Mouse (Mus musculus) activated CD4-positive, CD25-positive, alpha-beta regulatory T cell, adult 4 months (primary cell): ENCODE results near the gene Fbxo9. TPM values are rescaled to one million over a fixed set of nuclear protein-coding genes. Genes with fewer than 3 reads are reported as not detected.
A peak's percentile ranks its signal among the peaks of the same experiment; 100 is the strongest.
"Not testable (repeated sequence)": the region's sequence is repeated elsewhere in the genome, so short reads cannot be mapped to it uniquely, and the experiment has no call there.

Experiments used
- ATAC-seq: one replicate; pipeline ENCODE4 v1.8.0; 2017
- polyA plus RNA-seq, 2 experiments: library from polyadenylated mRNA; unstranded; fragments of 100-300 nt; shearing (Covaris generic); gene quantifications; one replicate each; pipeline ENCODE4 v1.2.1; 2017

Gene Fbxo9
- polyA plus RNA-seq, 2 experiments from 2014 or later = 18.0 to 20.3 TPM

- peak; percentile 59 for ATAC-seq
These were observed 711 bp downstream of the Fbxo9 start for GRCm38 (mm10) chr9:78107912-78108795.

GRCm38 (mm10) chr9:78107582-78107911, 1.3 kb downstream of the Fbxo9 start:
- ATAC-seq = no peak

DNA sequence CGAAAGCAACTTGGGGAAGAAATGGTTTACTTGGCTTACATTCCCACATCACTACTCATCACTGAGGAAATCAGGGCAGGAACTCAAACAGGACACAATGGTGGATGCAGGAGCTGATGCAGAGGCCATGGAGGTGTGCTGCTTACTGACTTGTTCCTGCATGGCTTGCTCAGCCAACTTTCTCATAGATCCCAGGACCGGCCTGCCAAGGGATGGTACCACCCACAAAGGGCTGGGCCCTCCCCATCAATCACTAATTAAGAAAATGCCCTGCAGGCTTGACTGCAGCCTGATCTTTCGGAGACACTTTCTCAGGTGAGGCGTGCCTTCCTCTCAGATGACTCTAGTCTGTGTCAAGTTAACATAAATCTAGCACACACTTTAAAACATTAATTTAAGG, 2.0 kb downstream of the Fbxo9 start:
- no peak for ATAC-seq

DNA sequence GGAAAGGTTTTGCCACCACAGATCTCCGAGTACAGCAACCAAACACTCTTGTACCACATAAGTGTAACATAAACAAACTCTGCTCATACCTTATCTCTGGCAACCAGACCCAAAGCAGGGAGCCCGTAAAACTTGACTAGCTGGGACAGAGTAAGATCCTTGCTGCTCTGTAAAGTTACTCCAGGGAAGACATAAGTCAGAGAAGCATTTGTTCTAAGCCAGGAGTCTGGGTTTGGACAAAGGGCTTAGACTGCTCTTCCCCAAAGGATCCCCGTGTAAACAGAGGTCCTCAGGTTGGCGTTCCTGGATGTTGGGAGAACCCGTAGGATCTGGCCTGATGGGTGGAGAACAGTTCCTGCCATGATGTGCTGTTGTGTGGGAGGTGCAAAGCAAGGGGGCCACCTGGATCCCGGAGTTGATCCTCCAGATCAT, 3.3 kb downstream of the Fbxo9 start:
- ATAC-seq = no peak

DNA sequence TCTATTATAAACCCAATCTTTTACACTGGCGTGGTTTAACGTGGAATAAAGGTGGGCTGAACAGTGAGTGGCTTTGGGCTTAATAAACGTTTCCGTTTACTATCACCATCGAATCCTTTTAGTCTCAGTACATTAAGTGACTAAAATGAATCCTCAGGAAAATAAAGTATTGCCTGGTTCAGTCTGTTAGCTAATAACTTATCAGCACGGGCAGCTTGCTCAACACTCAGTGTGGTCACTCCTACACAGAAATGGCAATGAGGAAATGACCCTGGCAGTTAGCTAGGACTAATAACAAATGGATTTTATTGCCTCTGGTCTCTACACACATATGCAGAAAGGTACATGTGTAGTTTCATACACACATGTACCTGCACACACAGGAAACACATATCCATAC, 3.9 kb downstream of the Fbxo9 start:
- ATAC-seq = no peak

DNA sequence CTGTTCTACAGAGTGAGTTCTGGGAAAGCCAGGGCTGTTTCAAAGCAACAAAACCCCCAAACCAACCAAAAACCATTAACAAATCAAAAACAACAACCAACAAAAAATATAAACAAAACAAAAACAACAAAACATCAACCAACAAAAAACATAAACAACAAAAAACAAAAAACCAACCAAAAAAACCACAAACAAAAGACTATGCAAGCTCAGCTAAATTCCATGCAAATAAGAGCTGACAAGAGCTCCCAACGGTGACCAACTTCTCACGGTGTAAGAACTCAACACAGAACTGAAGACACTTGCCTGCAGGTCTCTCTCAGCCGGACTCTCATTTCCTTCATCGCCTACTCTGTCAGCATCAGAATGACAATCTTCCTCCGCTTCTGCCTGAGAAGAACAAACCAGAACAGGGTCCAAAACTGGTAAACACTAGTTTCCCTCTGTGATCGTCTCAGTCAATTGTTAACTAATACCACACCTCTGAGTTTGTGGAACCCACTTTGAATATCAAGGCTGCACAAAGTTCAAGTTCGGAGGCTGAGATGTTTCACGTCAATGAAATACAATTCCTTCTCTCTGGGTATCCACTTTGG, 4.8 kb downstream of the Fbxo9 start:
- ATAC-seq = no peak

- ATAC-seq = no peak
These were observed 7.4 kb downstream of the Fbxo9 start for GRCm38 (mm10) chr9:78101431-78101830.

DNA sequence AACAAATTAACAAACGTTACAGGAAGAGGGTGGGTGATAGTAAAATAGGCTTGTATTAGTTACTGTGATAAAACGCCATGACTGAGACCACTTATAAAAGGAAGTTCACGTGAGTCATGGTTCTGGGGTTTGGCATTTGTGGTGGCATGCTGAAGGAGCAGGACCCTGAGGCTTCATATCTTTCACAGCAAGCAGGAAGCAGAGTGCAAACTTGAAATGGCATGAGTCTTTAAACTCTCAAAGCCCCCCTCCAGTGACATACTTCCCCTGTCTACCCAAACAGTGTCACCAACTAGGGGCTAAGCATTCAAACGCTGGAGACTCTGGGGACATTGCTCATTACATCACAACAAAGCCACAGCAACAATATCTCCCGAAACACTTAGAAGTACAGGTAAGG, 7.9 kb downstream of the Fbxo9 start:
- peak; percentile 36 for ATAC-seq

GRCm38 (mm10) chr9:78096376-78096775, 12.5 kb downstream of the Fbxo9 start:
- no peak for ATAC-seq

DNA sequence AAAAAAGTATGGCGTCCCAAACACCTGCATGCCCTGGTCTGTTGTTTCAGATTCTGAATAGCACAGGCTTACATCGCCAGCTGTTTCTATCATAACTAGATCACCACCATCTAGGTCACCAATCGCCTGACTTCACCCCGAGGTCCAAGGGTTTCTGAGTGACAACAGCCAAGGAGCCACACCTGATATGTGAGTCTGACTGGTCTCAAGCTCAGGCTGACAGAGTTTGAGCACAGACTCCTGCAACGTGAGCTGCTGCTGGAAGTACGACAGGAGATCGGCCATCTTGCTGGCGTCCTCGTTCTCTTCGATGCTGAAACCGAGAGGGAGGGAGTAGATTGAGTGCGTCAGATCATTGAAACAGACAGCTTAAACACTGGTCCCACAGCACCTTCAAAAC, 13.2 kb downstream of the Fbxo9 start:
- ATAC-seq = no peak

DNA sequence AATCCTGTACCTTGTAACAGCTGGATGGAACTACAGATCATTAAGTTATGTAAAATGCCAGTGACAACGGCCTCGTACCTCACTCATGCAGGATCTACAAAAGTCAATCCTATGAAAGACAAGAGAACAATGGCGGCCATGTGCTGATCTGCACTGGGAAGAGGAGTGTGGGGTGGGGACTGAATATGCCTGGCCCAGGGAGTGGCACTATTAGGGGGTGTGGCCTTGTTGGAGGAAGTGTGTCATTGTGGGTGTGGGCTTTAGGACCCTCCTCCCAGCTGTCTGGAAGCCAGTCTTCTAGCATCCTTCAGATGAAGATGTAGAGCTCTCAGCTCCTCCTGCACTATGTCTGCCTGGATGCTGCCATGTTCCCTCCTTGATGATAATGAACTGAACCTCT, 18.3 kb downstream of the Fbxo9 start:
- no peak for ATAC-seq

- no peak for ATAC-seq
These were observed 19.0 kb downstream of the Fbxo9 start for GRCm38 (mm10) chr9:78089906-78090305.

- ATAC-seq = no peak
These were observed 19.9 kb downstream of the Fbxo9 start for GRCm38 (mm10) chr9:78088971-78089370.

DNA sequence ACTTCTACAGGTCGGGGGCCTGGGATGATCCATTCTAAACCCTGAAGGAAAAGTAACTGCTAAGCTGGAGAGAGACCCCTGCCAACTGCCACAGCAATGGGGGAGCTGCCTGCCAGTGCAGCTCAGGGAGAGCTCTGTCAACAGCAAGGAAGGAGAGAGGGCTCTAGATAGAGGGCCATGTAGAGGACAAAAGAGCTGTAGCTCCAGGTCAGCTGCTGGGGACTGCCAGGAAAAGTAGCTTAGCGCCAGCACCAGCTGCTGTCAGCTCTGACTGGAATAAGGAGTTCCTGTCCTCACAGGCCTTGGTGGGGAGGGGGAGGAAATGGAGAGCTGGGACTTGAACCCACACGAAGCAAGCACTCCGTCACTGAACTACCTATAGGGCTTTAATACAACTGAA, 20.3 kb downstream of the Fbxo9 start:
- no peak for ATAC-seq

GRCm38 (mm10) chr9:78087751-78088150, 21.1 kb downstream of the Fbxo9 start:
- no peak for ATAC-seq

DNA sequence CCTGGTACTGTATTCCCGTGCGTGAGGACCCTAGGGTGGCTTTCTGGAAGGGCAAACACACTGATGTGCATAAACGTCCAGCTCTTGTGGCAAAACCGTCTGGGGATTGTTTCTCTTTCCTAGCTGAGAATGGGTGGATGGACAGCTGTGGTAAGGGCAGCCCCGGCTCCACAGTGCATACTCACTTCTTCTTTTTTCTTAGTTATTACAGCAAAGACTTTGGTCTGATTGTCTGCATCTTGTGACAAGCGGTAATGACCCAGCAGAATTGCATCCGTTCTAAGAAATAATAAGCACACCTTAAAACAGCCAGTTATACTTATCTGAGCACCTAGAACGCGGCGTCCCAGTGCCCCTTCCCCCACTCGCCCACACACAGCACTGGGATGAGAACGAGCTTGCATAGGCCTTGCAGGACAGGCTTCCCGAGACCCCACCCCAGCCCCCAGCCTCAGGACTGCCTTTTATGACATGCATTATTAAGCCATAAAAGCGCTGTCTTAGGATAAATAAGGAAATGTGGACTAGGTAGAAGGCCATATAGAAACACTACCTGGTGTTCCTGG, 23.1 kb downstream of the Fbxo9 start:
- ATAC-seq = no peak

DNA sequence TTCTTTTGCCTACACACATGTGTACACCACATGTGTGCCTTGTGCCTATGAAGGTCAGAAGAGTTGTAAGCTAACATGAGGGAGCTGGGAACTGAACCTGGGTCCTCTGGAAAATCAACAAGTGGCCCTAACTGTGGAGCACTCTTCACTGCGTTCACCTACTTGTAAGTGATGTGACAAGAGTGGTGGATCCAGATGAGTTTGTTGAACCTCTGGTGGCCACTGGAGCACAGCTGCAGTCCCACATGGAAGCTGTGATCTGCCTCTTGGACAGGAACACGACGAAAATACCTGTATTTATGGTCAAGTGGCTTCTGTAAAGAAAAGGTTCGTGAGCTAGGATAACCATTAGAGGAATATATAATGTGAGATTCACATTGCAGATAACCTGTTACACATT, 24.5 kb downstream of the Fbxo9 start:
- ATAC-seq = no peak

DNA sequence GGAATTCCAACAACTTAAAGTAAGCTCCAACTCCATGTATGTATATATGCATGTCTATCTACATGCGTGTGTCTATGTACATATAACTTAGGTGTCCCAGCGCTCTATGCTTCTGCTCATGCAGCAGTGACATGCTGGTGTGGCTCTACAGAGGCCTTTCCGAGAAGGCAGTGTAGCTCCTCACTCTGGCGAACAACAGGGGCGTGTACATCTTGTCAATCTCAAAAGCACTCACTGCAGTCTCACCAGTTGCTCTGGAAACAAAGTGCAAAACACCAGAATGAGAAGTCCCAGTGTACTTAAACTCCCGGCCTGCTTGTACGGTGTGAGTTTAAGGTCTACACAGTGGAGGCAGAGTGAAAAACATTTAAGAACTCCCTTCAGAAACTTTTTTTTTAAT, 27.0 kb downstream of the Fbxo9 start:
- ATAC-seq = no peak

DNA sequence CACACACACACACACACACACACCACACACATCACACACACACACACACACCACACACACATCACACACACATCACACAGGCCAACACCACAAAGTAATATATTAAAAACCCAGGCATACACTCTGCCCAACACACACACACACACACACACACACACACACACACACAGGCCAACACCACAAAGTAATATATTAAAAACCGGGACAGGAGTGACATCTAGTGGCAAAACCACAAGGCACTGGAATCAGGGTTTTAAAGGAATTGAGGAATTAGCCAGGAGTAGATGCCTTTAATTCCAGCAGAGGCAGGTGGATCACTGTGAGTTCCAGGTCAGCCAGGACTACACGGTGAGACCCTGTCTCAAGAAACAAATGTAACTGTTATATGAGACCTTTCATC, 30.6 kb downstream of the Fbxo9 start:
- ATAC-seq = no peak

GRCm38 (mm10) chr9:78075256-78075655, 33.6 kb downstream of the Fbxo9 start:
- ATAC-seq = no peak

DNA sequence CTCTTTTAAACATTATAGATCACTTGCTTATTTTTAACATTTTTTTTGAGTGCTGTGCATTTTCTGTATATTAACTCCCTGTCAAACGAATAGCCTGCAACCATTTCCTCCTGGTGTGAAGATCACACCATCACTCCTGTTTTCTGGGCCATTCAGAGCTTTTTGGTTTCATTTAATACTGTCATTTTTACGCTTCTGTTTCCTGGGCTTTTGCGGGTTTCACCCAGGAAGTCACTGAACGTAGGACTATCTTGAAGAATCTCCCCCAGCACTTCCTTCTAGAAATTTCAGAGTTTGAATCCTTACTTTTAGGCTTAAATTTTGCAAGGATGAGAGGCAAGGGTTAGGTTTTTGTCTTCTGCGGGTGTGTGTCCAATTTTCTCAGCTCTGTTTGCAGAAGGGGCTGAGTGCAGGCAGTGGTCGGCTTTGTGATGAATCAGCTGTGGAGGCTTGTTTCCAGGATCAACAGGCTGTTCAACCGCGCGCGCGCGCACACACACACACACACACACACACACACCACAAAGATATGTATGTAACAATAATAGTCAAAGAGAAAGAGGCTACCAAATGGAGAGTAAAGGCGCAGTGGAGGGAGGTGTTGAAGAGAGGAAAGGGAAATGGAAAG, 35.0 kb downstream of the Fbxo9 start:
- ATAC-seq = peak; percentile 46

DNA sequence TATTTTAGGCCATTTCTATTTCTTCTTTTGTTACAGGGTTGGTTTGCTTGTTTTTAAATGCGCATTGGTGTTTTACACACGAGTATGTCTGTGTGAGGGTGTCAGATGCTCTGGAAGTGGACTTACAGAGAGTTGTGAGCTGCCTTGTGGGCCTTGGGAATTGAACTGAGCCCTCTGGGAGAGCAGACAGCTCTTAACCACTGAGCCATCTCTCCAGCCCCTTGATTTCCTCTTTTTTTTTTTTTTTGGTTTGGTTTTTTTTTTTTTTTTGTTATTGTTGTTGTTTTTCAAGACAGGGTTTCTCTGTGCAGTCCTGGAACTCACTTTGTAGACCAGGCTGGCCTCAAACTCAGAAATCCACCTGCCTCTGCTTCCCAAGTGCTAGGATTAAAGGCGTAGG, 35.6 kb downstream of the Fbxo9 start:
- ATAC-seq = not testable (repeated sequence)

DNA sequence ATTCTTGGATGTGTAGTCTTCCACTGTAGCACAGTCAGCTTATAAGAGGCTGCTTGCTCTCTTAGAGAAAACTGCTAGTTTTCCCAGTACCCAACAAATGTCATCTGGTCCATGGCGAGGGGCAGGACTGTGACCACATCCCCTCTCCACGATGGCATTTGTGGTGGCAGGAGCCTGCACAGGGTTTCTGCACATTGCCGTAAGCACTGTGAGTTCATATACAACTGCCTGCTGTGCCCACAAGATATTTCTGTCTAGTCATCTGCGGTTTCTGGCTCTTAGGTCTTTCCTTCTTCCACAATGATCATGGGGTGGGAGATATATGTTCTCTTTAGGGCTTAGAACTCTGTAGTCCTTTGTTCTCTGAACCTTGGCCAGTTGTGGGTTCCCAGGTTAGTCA, 37.2 kb downstream of the Fbxo9 start:
- no peak for ATAC-seq

- no peak for ATAC-seq
These were observed 38.4 kb downstream of the Fbxo9 start for GRCm38 (mm10) chr9:78070496-78070895.
